Mouse (Mus musculus) brain, embryonic 14.5 days (tissue): ENCODE data around the gene Nthl1.

Experiments used
- CTCF ChIP-seq: fragments of 200-500 bp; IDR thresholded peaks from 2 replicates; pipeline ENCODE4 v1.5.1; 2012; ENCODE audit warnings: inconsistent platforms, mild to moderate bottlenecking, moderate library complexity, borderline replicate concordance; ENCODE audit not compliant: insufficient read depth, insufficient read length; ENCODE audit errors: extremely low read depth
- POLR2A ChIP-seq: fragments of 200-500 bp; IDR thresholded peaks from 2 replicates; pipeline ENCODE4 v1.6.1; 2012; ENCODE audit warnings: mild to moderate bottlenecking, inconsistent platforms, borderline replicate concordance; ENCODE audit not compliant: poor library complexity, insufficient read depth, insufficient read length, severe bottlenecking; ENCODE audit errors: extremely low read depth

GRCm38 (mm10) chr17:24596073-24596466 lies 36.4 kb upstream of the Nthl1 start:
- no peak for TF ChIP-seq CTCF
- TF ChIP-seq POLR2A = no peak
